In the genomic region with DNA sequence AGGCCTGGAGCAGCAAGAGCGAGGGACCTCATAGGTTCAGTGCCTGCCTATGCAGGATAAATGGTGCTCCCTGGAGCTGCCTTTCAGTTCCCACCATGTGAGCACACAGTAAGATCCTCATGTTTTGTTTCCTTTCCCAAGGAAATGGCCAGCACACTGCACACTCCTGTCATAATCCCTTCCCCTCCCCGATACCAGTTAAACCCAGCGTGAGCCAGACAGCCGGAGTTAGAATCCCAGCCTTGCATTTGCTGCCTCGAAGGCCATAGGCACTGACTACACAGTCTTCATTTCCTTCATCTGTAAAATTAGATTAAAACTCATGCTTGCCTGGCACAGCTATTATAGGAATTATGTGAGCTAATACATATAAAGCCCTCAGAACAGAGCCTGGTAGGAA, we compare ENCODE assay signal across 22 mouse cellular contexts. TPM values are rescaled to one million over a fixed set of nuclear protein-coding genes. Genes with fewer than 3 reads are reported as not detected.
DNase-seq lines count a peak whose midpoint lies in the region; ATAC-seq and TF ChIP-seq lines count a peak whose summit lies in the region.
"Had no signal": no experiment of that assay in that cellular context is flagged by ENCODE, and none has a peak within 500 bp of the region (broad histone marks: within the 10 kb centered on the region; RNA-seq: fewer than 3 reads in every experiment).

No protein-coding gene starts in this region.

- H3K27me3 ChIP-seq in hindbrain, embryonic 12.5 days, result no peaks in the 10 kb centered on the region
- H3K27me3 ChIP-seq in hindbrain, embryonic 11.5 days (ENCODE audit: control insufficient read depth, insufficient read depth, low read length), result no peaks in the 10 kb centered on the region
- no peaks in the 10 kb centered on the region for H3K27me3 ChIP-seq in stomach, embryonic 15.5 days (replicated peaks)
- no peaks in the 10 kb centered on the region for H3K27me3 ChIP-seq in stomach, postnatal 0 days (ENCODE audit: control insufficient read depth, insufficient read depth, low read length)
- H3K27me3 ChIP-seq: CH12.LX; embryonic facial prominence, embryonic 13.5 days; limb, embryonic 12.5 days; liver, embryonic 13.5 days; lung, embryonic 15.5 days; neural tube, embryonic 12.5 days had no signal

- ATAC-seq in hindbrain, embryonic 12.5 days (ENCODE audit: low FRiP score), result no peak
- ATAC-seq in hindbrain, embryonic 11.5 days (ENCODE audit: low FRiP score), result no peak
- ATAC-seq in stomach, embryonic 15.5 days (ENCODE audit: insufficient read depth, low FRiP score, low read depth), result no peak
- no peak for ATAC-seq in stomach, postnatal 0 days (ENCODE audit: low FRiP score, low TSS enrichment)
- ATAC-seq: intestine, postnatal 0 days had no signal

- peak overlapping the region; percentile 65 for H3K4me3 ChIP-seq in gastrocnemius, adult 2 months
- no peak overlapping the region for H3K4me3 ChIP-seq in hindbrain, embryonic 12.5 days
- no peak overlapping the region for H3K4me3 ChIP-seq in hindbrain, embryonic 11.5 days (ENCODE audit: low read depth, low read length)
- no peak overlapping the region for H3K4me3 ChIP-seq in stomach, embryonic 15.5 days (replicated peaks)
- no peak overlapping the region for H3K4me3 ChIP-seq in stomach, postnatal 0 days (ENCODE audit: low read depth, low read length)
- H3K4me3 ChIP-seq: embryonic facial prominence, embryonic 13.5 days; limb, embryonic 12.5 days; liver, embryonic 13.5 days; lung, embryonic 15.5 days; neural tube, embryonic 12.5 days had no signal

- H3K9me3 ChIP-seq in hindbrain, embryonic 12.5 days (replicated peaks), result no peaks in the 10 kb centered on the region
- no peaks in the 10 kb centered on the region for H3K9me3 ChIP-seq in hindbrain, embryonic 11.5 days (ENCODE audit: control insufficient read depth, low read length)
- no peaks in the 10 kb centered on the region for H3K9me3 ChIP-seq in stomach, embryonic 15.5 days
- H3K9me3 ChIP-seq in stomach, postnatal 0 days (ENCODE audit: control insufficient read depth, low read length), result no peaks in the 10 kb centered on the region
- H3K9me3 ChIP-seq: embryonic facial prominence, embryonic 13.5 days; limb, embryonic 12.5 days; liver, embryonic 13.5 days; lung, embryonic 15.5 days; neural tube, embryonic 12.5 days had no signal

- H3K27ac ChIP-seq in gastrocnemius, adult 2 months, result peak overlapping the region; percentile 88
- H3K27ac ChIP-seq in hindbrain, embryonic 12.5 days, result peak overlapping the region; percentile 31; the same call in 1 of the 2 replicates
- no peak overlapping the region for H3K27ac ChIP-seq in hindbrain, embryonic 11.5 days (ENCODE audit: low read depth, low read length)
- 0 out of 2 replicates have a peak overlapping the region, but pooled peaks have one; percentile 2 for H3K27ac ChIP-seq in stomach, embryonic 15.5 days
- H3K27ac ChIP-seq in stomach, postnatal 0 days (replicated peaks), result no peak overlapping the region
- H3K27ac ChIP-seq: embryonic facial prominence, embryonic 13.5 days; liver, embryonic 13.5 days; lung, embryonic 15.5 days; macrophage; neural tube, embryonic 12.5 days had no signal

- no peak overlapping the region for H3K4me2 ChIP-seq in hindbrain, embryonic 12.5 days (replicated peaks)
- H3K4me2 ChIP-seq in hindbrain, embryonic 11.5 days (replicated peaks; ENCODE audit: low read depth, low read length), result no peak overlapping the region
- H3K4me2 ChIP-seq in stomach, embryonic 15.5 days, result no peak overlapping the region
- no peak overlapping the region for H3K4me2 ChIP-seq in stomach, postnatal 0 days (replicated peaks; ENCODE audit: low read depth)
- H3K4me2 ChIP-seq: embryonic facial prominence, embryonic 13.5 days; limb, embryonic 12.5 days; liver, embryonic 13.5 days; lung, embryonic 15.5 days; neural tube, embryonic 12.5 days had no signal

- 80% methylated on average over 5 of the region's 5 CpGs for WGBS in hindbrain, embryonic 12.5 days
- WGBS in hindbrain, embryonic 11.5 days, result 85% methylated on average over 5 of the region's 5 CpGs
- WGBS in stomach, embryonic 15.5 days, result 68% methylated on average over 5 of the region's 5 CpGs
- 68% methylated on average over 5 of the region's 5 CpGs for WGBS in stomach, postnatal 0 days

- peaks cover 45% of the 10 kb centered on the region for H3K4me1 ChIP-seq in hindbrain, embryonic 12.5 days
- peaks cover 11% of the 10 kb centered on the region; the same call in 1 of the 2 replicates for H3K4me1 ChIP-seq in hindbrain, embryonic 11.5 days (replicated peaks; ENCODE audit: control insufficient read depth, insufficient read depth, low read length)
- H3K4me1 ChIP-seq in stomach, embryonic 15.5 days, result peaks cover 35% of the 10 kb centered on the region
- 0 out of 2 replicates have a peak, but pooled peaks cover 7% of the 10 kb centered on the region for H3K4me1 ChIP-seq in stomach, postnatal 0 days (replicated peaks; ENCODE audit: control insufficient read depth, insufficient read depth)

- no peaks in the 10 kb centered on the region for H3K36me3 ChIP-seq in hindbrain, embryonic 12.5 days
- no peaks in the 10 kb centered on the region for H3K36me3 ChIP-seq in hindbrain, embryonic 11.5 days (ENCODE audit: control insufficient read depth, insufficient read depth, low read length)
- no peaks in the 10 kb centered on the region for H3K36me3 ChIP-seq in stomach, embryonic 15.5 days
- H3K36me3 ChIP-seq in stomach, postnatal 0 days (ENCODE audit: control insufficient read depth, insufficient read depth, low read length), result no peaks in the 10 kb centered on the region
- H3K36me3 ChIP-seq: embryonic facial prominence, embryonic 13.5 days; limb, embryonic 12.5 days; liver, embryonic 13.5 days; lung, embryonic 15.5 days; neural tube, embryonic 12.5 days had no signal

- intact Hi-C loops in gastrocnemius, adult 2 months (cut with DNase I), result no loop called here

- DNase-seq in gastrocnemius, adult 2 months, result no peak
- no peak for DNase-seq in gastrocnemius, postnatal 4 days (ENCODE audit: low spot score in 2 of 2)
- no peak for DNase-seq in hindbrain, embryonic 11.5 days (ENCODE audit: low spot score)
- DNase-seq in stomach, postnatal 0 days (ENCODE audit: low spot score), result no peak
- no peak for DNase-seq in frontal cortex, adult 2 months (ENCODE audit: extremely low spot score in 1 of 2, low spot score in 1 of 2)
- DNase-seq: cerebellum, adult 11 months; gastrocnemius, postnatal 14 days; heart, postnatal 36 days; liver, embryonic 13.5 days; right cerebral cortex, postnatal 4 days; thymus, postnatal 36 days had no signal

- no peak overlapping the region for H3K9ac ChIP-seq in hindbrain, embryonic 12.5 days
- no peak overlapping the region for H3K9ac ChIP-seq in hindbrain, embryonic 11.5 days (ENCODE audit: low read depth, low read length)
- H3K9ac ChIP-seq in stomach, embryonic 15.5 days, result no peak overlapping the region
- H3K9ac ChIP-seq in stomach, postnatal 0 days (ENCODE audit: low read length), result no peak overlapping the region
- H3K9ac ChIP-seq: embryonic facial prominence, embryonic 13.5 days; limb, embryonic 12.5 days; liver, embryonic 13.5 days; lung, embryonic 15.5 days; neural tube, embryonic 12.5 days had no signal

- no peak for TF ChIP-seq CTCF in gastrocnemius, adult 2 months (IDR thresholded peaks at IDR 0.05)
- TF ChIP-seq CTCF in stomach, postnatal 0 days (IDR thresholded peaks at IDR 0.05; ENCODE audit: low read depth), result no peak

- TF ChIP-seq EP300 in stomach, postnatal 0 days (optimal IDR thresholded peaks at IDR 0.05), result no peak

RNA-seq across cellular contexts. Expression of gene Acvr1, which starts 37.6 kb away (rescaled TPM):
- total RNA-seq in gastrocnemius, adult 2 months (2021), result 10 to 100 TPM; 17.6 to 23.2 TPM
- total RNA-seq in gastrocnemius, postnatal 4 days (2021), result 10 to 100 TPM; 37.6 to 43.2 TPM
- polyA plus RNA-seq in hindbrain, embryonic 12.5 days (2016; fragmentation: Nextera tagmentation; extraction: Ambion mirVana), result 5.4 and 5.6 TPM in 2 replicates
- polyA plus RNA-seq in hindbrain, embryonic 11.5 days (2014; fragmentation: Nextera tagmentation; extraction: Ambion mirVana), result 5.8 and 6.0 TPM in 2 replicates
- 6.8 and 7.0 TPM in 2 replicates for polyA plus RNA-seq in stomach, embryonic 15.5 days (2015; fragmentation: Nextera tagmentation; extraction: Ambion mirVana)
- polyA plus RNA-seq in stomach, postnatal 0 days (2015; fragmentation: Nextera tagmentation; extraction: Ambion mirVana), result 5.0 and 5.1 TPM in 2 replicates
- 31.6 and 34.4 TPM in 2 replicates for polyA plus RNA-seq in frontal cortex, adult 2 months (2012; rRNA removed)
- total RNA-seq: CH12.LX had no signal

RNA-seq across cellular contexts. Expression of gene Upp2, which starts 37.7 kb away (rescaled TPM):
- 1 to 10 TPM; 2.0 to 2.4 TPM for total RNA-seq in gastrocnemius, adult 2 months (2021)
- 1 to 10 TPM; 2.3 to 3.0 TPM for total RNA-seq in gastrocnemius, postnatal 4 days (2021)
- polyA plus RNA-seq in hindbrain, embryonic 12.5 days (2016; fragmentation: Nextera tagmentation; extraction: Ambion mirVana), result 8.5 and 10.9 TPM in 2 replicates
- 5.9 and 6.3 TPM in 2 replicates for polyA plus RNA-seq in hindbrain, embryonic 11.5 days (2014; fragmentation: Nextera tagmentation; extraction: Ambion mirVana)
- 6.7 and 7.1 TPM in 2 replicates for polyA plus RNA-seq in stomach, embryonic 15.5 days (2015; fragmentation: Nextera tagmentation; extraction: Ambion mirVana)
- polyA plus RNA-seq in stomach, postnatal 0 days (2015; fragmentation: Nextera tagmentation; extraction: Ambion mirVana), result 5.2 and 6.1 TPM in 2 replicates
- 41.0 and 43.3 TPM in 2 replicates for polyA plus RNA-seq in frontal cortex, adult 2 months (2012; rRNA removed)
- total RNA-seq: CH12.LX had no signal

RNA-seq across cellular contexts. Expression of gene Gm17409, which starts 59.5 kb away (rescaled TPM):
- not detected for total RNA-seq in gastrocnemius, adult 2 months (2021)
- total RNA-seq in gastrocnemius, postnatal 4 days (2021), result not detected
- polyA plus RNA-seq in hindbrain, embryonic 12.5 days (2016; fragmentation: Nextera tagmentation; extraction: Ambion mirVana), result not detected in 2 replicates
- 0.15 TPM in 1 of 2 replicates, not detected in the other for polyA plus RNA-seq in hindbrain, embryonic 11.5 days (2014; fragmentation: Nextera tagmentation; extraction: Ambion mirVana)
- polyA plus RNA-seq in stomach, embryonic 15.5 days (2015; fragmentation: Nextera tagmentation; extraction: Ambion mirVana), result not detected in 2 replicates
- not detected in 2 replicates for polyA plus RNA-seq in stomach, postnatal 0 days (2015; fragmentation: Nextera tagmentation; extraction: Ambion mirVana)
- polyA plus RNA-seq in frontal cortex, adult 2 months (2012; rRNA removed), result not detected in 2 replicates
- total RNA-seq: adrenal gland, adult 2 months; CH12.LX; gastrocnemius, postnatal 14 days; heart, postnatal 36 days; layer of hippocampus, postnatal 10 days had no signal
- polyA plus RNA-seq: adrenal gland, adult 2 months; embryonic facial prominence, embryonic 13.5 days; intestine, postnatal 0 days; limb, embryonic 12.5 days; liver, embryonic 13.5 days; lung, embryonic 15.5 days; macrophage; neural tube, embryonic 12.5 days had no signal

Comparison
In these comparisons a context has a peak if more than half of its experiments do, and no peak if none do; other contexts are left out.
1. H3K27ac ChIP-seq: peak in gastrocnemius, adult 2 months (single experiment), hindbrain, embryonic 12.5 days (single experiment) and stomach, embryonic 15.5 days (single experiment); none in hindbrain, embryonic 11.5 days (single experiment) and stomach, postnatal 0 days (single experiment).